Mouse (Mus musculus) left cerebral cortex, adult 18-20 months (tissue): ENCODE results near the gene Dlst. TPM values are rescaled to one million over a fixed set of nuclear protein-coding genes. Genes with fewer than 3 reads are reported as not detected.
A peak's percentile ranks its signal among the peaks of the same experiment; 100 is the strongest.
"Not testable (repeated sequence)": the region's sequence is repeated elsewhere in the genome, so short reads cannot be mapped to it uniquely, and the experiment has no call there.

ENCODE experiments used
- DNase-seq, 2 experiments: peaks; one replicate each; pipeline ENCODE4 v3.0.0; 2021 to 2022; ENCODE audit warnings: low spot score in 2 of 2, mixed read lengths in 1 of 2
- total RNA-seq, 2 experiments: library from RNA; stranded (reverse); gene quantifications; 2 replicates each; pipeline ENCODE4 v1.2.3; 2021

Gene Dlst
- total RNA-seq, 2 experiments from 2014 or later = 147 to 157 TPM

DNA sequence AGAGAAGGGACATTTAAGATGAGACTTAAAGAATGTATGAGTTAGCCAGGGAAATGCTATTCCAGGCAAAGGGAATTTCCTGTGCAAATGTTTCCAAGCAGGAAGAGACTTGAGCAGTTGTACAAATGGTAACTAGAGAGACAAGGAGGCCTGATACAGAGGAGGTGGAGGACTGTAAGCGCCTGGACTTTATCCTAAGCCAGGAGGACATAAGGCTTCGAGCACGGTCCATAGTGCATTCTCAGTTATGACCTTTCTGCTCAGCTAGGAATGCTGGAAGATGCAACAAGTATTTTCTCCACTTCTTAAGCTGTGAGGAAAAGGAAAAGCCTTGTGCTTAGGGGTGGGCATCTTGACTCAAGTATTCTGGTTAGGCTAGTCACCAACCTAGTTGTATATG is 2.7 kb downstream of the Dlst start:
- no peak for DNase-seq

DNA sequence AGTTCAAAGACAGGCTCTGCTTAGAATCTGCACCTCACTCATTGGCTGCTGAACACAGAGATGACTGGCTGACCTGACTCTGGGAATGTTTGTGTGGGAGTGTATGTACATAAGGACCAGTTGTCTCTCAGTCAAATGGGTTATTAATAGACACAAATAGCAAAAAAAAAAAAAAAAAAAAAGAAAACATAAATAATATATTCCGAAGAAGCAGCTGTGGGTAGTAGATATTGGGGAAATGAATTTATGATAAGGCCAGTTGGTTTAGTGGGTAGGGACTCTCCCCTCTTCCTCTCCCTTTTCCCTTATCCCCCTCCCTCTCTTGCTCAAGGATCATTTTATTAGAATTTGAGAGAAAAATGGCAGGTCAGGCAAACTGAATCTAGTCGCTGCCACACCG is 3.3 kb downstream of the Dlst start:
- no peak for DNase-seq

- DNase-seq = no peak
These were observed 5.0 kb downstream of the Dlst start for GRCm38 (mm10) chr12:85115678-85116077.

DNA sequence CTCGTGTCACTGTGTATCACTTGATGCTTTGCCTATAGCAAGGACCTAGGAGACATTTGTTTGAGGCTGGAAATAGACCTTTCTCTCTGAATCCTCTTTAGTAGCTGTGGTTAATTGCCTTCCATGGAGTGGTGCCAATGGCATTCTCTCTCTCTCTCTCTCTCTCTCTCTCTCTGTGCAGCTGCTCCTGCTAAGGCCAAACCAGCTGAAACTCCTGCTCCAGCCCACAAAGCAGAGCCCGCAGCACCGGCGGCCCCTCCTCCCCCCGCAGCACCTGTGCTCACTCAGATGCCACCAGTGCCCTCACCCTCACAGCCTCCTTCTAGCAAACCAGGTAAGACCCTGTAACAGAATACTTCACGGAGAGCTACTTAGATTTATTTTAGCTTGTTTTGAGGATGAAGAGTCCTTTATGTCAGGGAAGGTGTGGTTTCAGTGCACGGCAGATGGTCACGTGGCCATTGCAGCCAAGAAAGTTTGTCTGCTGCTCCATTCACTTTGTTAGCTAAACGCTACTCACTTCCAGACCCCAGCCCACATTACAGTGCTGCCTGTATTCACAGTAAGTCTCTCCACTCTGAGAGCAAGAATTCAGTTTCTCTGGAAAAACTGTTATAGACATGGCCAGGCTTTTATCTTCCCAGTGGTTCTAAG is 11.3 kb downstream of the Dlst start:
- DNase-seq = no peak

DNA sequence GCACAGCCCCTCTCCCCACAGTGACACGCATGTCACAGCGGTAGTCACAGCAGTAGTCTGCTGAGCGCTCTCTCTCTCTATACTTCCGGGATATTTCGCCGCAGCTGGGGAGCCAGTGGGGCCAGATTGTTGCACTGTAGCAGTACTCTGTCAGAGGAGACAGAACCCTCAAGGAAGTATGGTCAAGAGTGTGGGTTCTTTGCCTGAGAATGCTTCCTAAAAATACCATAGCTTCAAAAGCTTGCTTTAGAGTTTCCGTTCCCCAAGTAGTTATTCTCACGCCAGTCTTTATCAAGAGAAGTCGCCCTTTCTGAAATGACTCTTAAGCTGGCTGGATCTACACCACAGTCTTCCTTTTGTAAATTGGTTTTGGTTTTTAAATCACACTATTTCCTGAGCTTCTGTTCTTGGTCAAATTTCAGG is 12.5 kb downstream of the Dlst start:
- DNase-seq = no peak

- DNase-seq = no peak
These were observed 13.0 kb downstream of the Dlst start for GRCm38 (mm10) chr12:85123645-85124044.

DNA sequence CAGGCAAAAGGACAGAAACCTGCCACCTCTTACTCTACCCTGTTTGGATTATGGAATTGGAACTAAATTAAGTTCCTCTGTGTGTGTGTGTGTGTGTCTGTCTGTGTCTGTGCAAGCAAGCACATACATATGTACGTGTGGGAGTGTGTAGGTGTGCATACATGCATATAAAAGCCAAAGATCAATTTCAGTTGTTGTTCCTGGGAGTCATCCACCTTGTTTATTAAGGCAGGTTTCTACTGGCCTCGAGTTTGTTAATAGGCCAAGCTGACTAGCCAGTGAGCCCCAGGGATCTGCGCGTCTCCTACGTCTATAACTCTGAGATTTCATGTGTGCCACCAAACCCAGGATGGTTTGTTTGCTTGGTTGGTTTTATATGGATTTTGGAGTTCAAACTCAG is 14.1 kb downstream of the Dlst start:
- DNase-seq = no peak

GRCm38 (mm10) chr12:85126986-85127603 is 16.5 kb downstream of the Dlst start:
- DNase-seq = no peak

DNA sequence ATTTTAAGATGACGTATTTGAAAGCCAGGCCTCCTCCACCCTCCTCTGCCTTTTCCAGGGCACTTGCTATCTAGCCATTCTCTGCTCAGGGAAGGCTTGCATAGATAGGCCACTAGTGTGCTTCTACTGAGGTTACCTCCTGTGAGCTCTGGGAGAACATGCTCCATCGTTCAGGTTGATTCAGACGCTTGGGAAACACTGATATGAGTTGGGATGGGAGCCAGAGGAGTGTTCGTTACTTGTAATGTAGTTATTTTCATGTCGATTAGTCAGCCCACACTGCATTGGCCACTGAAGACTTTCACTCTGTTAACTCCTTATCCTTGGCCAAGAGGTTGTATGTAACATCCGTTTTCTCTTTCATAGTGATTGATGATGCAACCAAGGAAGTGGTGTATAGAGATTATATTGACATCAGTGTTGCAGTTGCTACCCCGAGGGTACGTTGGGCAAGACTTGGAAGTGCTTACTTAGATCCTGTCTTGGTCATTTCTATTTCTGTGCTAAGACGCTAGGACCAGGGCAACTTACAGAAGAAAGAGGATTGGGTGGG is 18.9 kb downstream of the Dlst start:
- DNase-seq = no peak

- no peak for DNase-seq
These were observed 20.7 kb downstream of the Dlst start for GRCm38 (mm10) chr12:85131361-85131760.

- no peak for DNase-seq
These were observed 23.6 kb downstream of the Dlst start for GRCm38 (mm10) chr12:85134043-85134794.

DNA sequence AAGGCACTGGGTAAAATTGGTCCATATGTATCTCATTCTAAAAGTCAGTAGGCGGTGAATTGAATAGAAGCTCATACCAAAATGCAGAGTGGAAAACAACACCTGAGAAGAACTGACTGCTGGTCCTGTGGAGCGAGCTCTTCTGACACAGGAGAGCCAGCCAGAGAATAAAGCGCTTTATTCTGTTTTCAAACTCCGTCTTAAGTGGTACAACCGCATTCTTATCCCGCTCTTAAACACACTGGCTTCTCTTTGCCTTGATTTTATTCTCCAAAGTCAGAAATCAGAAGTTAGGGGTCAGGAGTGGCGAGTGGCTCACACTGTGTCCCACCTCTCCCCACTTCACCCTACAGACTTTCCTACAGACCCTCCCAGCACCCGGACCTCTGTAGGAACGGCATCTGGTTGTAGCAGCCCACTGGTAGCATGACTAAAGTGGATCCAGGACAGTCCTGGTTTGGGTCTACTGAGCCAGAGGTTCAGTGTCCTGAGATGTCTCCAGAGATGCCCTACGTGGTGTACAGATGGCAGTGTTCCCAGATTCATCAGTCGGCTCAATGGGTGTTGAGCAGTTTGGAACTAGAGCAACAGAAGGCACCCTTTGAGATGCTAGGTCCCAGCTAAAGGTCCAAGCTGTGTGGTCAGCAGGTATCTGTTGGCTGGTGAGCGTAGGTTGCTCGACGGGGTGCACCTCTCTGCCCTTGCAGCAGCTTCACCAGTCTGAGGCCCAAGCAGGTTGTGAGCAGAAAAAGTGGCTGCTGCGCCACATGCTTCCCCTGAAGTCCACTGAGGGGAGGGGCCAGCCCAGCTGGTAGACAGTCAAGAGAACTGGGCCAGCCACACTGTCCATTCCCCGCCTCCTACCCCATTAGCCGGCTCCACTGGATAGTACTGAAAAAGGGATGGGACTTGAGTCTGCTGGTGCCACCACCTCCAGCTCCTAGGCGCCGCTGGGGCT is 25.2 kb downstream of the Dlst start:
- no peak for DNase-seq

DNA sequence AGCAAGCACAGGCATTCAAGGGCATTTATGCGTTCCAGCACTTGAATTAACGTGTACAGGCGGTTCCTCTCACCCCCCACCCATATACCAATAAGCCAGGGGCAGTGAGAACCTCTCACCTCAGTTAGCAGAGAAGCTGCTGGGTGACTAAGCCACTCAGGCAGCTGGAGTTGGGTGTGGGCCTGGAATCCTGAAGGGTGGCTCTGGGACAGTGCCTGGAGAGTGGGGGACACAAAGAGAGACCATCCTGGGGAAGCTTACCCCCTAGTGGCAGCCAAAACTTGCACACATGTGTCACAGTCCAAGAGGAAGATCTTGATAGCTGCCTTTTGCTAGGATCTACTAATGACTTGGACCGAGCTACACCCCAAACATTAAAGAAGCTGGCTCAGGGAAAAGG is 26.0 kb downstream of the Dlst start:
- no peak for DNase-seq

- no peak for DNase-seq
These were observed 29.5 kb downstream of the Dlst start for GRCm38 (mm10) chr12:85140036-85140701.

- DNase-seq = no peak
These were observed 30.5 kb downstream of the Dlst start for GRCm38 (mm10) chr12:85141096-85141495.

- DNase-seq = peak; percentile 76 to 89
These were observed 32.2 kb downstream of the Dlst start for GRCm38 (mm10) chr12:85142803-85143202.

DNA sequence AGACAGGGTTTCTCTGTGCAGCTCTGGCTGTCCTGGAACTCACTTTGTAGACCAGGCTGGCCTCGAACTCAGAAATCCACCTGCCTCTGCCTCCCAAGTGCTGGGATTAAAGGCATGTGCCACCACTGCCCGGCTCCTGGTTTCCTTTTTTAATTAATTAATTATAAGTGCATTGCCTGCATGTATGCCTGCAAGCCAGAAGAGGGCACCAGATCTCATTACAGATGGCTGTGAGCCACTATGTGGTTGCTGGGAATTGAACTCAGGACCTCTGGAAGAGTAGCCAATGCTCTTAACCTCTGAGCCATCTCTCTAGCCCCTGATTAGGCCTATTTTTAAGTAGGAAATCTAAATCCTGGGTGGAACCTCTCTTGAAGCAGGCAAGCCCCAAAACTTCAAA is 33.6 kb downstream of the Dlst start:
- not testable (repeated sequence) for DNase-seq

- DNase-seq = no peak
These were observed 34.2 kb downstream of the Dlst start for GRCm38 (mm10) chr12:85144821-85145220.

DNA sequence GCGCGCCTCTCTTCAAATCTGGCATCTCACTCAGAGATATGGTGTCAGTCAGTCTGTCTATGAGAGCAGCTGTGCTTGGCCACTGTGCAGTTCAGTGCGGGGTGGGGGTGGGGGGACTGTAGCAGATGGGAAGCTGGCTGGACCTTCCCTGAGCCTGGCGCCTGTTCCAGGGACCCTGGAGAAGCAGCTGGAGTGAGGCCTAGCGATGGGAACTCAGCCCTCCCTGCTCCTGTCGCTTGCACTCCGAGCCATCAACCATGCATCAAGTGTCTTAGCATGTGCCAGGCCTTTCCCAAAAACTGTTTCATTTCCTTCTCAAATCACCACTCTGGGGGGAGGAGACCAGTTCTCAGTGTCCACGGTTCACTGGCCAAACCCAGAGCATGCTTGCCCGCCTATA is 35.0 kb downstream of the Dlst start:
- DNase-seq = no peak

GRCm38 (mm10) chr12:85146355-85146754 is 35.7 kb downstream of the Dlst start:
- no peak for DNase-seq
